Mouse (Mus musculus) layer of hippocampus, adult 11-12 months (tissue): Measurements from ENCODE around the gene Nefh.

ENCODE experiments used
- DNase-seq: peaks from one replicate; pipeline ENCODE4 v3.0.0; 2022; ENCODE audit warnings: low spot score

Nefh gene

DNA sequence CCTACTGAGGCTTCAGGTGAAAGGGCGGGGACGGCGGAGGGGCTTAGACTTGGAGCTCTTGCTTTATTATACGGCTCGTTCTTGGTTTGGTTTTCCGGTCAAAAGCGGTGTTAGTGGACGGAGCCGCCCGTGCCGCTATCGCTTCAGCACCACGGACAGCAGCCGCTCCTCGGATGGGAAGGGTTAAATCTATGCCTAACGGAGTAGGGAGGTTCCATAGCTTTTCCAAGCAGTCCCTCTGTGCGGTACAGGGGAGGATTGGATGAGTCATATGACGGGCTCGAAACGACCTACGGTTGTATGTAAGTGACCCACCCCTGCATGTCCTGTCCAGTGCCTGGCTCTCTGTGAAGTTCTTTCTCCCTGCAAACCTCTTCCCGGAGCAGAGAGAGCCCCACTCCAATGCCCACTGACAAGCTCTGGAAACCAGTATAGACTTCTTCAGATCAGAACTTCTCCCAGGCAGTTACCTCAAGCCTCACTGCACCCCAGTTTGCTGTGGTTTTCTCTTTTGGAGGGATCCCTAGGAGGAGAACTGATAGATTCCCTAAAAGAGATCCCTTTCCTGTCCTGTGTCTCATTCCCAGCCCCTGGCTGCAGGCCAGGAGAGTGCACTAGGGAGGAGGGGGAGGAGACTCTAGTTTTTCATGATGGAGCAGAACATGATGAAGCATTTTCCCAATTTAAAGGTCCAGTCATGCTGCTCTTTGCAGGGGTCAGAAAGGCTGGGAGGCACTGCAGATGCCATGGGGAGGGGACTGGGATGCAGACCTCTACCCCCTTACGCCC lies 1.6 kb upstream of the Nefh start:
- no peak for DNase-seq

DNA sequence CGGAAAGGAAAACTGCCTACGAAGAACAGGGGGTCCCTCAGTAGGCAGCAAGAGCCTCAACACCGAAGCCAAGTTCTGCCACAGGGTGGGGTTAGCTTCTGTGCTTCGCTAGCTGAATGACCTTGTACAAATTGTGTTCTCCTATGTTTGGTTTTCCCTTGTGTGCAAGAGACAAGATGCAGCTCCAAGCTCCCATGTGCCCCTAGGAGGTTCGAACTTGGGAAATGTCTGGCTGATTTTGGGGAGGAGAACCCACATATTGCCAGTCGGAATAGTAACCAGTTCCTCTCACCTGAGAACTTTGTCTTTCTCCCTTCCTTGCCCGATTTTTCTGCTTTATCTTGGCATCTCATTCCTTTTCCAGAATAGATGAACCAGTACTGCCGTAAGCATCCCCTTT lies 928 bp upstream of the Nefh start:
- DNase-seq = no peak

DNA sequence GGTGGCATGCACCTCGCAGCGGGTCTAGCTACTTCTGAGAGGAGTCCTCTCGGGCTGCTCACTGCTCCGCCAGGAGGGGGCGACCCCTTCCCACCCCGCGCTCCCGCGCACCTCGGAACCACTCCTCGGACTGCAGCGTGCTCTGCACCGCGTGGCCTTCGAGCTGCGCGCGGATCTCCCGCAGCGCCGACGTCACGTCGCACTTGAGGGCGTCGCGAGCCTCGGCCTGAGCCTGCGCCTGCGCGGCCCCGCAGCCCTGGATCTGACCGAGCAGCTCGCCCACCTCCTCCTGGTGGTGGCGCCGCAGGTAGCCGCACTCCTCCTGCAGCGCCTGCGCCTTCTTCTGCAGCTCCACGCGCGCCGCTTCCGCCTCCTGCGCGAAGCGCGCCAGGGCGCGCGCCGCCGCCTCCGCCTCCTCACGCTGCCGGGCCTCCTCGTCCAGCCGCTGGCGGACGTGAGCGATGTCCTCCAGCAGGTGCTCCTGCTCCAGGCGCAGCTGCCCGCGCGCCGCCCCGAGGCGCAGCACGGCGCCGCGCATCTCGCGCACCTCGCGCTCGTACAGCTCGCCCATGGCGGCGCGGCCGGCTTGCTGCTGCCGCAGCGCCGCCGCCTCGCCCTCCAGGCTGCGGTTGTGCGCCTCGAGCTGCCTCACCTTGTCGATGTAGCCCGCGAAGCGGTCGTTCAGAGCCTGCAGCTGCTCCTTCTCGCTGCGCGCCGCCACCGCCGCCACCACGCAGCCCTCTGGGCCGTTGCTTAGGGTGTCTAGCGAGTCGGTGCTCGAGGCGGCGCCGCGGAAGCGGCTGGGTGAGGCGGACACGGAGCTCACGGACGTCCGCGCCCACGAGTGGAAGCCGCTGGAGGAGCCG lies 684 bp downstream of the Nefh start:
- peak; percentile 86 for DNase-seq

DNA sequence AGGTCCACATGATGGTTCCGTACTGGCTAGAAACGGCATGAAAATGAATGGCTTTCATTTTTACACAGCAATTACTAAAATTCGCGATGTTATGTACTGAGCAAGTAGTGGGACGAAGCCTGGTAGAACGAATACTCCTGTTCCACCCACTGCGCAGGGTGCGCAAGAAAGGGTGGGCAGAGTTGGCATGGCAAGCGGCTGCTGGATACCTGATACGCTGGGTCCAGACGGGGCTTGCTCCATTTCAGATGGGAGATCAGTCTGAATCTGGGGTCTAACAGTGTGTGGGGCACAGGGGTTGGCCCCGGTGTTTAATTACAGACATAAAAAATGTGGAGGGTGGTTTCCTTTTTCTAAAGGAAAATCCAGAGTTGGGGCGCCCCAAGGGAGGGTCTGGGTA lies 1.3 kb downstream of the Nefh start:
- DNase-seq = no peak

DNA sequence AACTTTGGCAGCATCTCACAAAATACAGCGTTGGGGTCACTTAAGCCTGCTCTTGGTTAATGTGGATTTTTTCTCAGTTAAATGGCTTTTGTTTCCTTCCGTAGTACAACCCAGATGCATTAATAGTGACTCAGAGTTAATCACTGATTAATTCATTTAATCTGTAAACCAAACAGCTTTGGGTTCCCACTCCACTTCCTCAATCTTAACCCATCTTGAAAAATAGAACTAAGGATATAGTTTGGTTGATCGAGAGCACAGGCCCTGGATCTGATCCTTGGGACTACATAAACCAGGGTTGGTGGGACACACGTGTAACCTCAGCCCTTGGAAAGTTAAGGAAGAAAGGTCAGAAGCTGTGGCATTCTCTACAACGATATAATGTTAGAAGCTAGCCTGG lies 11.6 kb downstream of the Nefh start:
- no peak for DNase-seq

DNA sequence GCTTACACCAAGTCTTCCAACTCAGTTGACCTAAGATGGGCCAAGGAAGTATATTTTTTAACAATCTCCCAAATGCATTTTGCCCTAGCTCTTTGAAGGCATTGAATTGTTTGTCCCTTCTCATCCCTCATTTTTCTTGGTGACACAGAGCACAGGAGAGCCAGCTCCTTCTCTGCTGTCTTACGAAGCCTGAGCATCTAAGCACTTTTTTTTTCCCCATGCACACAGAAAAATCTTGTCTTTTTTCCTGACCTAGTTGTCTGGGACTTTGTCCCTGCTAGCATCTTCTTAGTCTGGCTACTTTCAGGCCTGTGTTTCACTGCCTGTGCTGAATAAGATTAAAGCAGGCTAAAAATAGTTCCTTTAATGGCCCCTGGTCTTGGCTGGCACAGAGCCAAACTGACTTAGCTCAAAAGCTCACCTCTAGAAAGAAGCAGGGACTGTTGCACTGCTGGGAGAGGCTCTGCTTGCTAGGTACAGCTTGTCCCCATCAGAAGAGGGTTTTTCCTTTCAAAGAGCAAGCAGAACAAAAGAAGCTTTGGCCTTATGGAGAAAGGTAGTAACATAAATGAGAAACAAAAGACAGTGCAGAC lies 16.8 kb downstream of the Nefh start:
- no peak for DNase-seq

DNA sequence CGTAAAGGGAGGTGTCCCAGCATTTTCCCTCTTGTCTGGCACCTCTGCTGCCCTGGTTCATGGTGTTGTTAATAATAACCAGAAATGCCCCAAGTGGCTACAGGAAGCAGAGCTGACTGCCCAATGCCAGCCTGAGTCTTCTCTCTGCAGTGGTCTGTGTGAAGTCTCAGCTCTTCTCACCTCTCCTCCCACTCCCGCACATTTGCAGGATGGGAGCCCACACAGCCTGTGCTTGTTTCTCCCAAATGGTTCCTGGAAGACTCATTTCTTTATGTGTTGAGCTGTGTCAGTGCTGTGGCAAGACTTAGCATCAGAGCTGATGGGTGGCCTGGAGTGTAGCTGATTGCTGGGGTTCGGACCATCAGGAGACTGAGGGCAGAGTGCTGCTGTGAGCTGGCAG lies 20.6 kb downstream of the Nefh start:
- no peak for DNase-seq

DNA sequence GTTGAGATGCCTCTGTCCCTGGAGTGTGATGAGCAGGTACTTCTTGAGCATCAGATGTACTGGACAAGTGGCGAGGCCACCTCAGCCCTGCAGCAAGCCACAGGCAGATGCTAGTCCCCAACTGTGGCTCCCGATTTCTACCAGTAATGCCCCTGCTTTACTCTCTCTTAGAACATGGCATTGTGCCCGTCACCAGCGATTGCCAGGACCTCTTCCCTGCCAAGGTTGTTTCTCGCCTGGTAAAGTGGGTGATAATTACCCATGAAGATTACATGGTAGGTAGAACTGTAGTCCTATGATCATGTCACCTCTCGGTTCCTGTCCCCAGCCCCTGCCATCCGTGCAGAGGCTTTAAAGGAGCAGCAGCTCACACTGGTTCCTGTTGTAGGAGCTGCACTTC lies 26.1 kb downstream of the Nefh start:
- DNase-seq = no peak

DNA sequence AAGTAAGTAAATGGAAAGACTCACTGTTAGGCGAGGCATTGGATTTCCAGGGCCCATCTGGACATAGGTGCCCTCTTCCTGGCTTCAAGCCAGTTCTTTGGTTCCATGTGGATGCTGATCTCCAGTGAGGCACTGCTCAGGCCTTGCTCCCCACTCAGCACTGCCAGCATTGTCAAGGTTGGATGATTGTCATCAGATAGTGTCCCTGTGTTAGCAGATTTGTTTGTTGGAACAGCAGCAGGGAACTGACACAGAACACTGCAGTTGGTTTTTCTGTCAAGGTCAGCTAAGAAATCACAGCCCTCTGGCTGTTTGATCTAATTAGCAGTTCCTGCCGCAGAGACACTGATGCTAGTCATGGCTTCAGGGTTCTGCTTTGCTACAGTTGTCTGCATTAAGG lies 26.6 kb downstream of the Nefh start:
- no peak for DNase-seq

DNA sequence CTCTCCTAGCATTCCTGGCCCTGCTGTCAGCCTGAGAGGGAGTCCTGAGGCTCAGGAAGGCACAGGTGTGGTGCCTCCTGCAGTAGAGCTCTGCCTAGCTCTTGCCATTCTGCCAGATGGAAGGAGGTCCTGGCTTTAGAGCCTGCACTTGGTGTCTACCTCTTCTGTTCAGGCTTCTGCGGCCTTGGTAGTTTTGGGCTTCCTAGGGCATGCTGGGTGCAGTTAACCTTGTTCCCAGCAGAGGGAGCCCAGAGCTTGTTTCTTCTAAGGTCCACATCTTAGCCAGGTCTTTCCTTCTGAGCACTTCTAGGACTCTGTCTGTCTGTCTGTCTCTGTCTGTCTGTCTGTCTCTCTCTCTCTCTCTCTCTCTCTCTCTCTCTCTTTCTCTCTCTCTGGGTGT lies 31.8 kb downstream of the Nefh start:
- DNase-seq = peak; percentile 63

DNA sequence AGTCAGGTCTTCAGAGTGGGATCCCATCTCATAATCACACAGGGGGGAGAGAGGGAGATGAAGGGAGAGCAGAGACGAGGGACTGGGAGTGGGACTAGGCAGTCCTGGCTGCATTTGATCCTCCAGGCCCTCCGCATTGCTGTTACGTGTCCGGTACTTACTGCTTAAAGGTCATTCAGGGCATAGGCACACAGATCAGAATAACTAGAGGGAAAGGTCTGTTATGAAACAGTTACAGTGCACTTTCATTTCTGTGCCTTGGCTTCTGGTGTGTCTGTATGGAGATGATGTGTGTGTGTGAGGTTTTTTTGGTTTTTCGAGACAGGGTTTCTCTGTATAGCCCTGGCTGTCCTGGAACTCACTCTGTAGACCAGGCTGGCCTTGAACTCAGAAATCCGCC lies 41.6 kb downstream of the Nefh start:
- DNase-seq = no peak

DNA sequence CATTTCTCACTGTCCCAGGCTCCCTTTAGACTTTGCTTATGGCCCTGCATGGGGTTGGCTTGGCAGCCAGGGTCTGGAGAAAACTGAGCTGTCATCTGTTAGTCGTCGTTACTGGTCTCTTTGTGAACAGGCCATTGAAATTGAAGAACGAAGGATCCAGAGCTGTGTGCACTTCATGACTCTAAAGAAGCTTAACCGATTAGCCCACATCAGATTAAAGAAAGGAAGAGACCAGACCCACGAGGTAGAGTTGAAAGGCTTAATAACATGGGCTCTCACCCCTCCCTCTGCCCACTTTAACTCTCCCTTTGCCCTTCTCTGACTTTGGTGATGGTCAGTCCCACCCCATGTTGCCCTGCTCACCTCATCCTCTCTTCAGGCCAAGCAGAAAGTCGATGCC lies 45.9 kb downstream of the Nefh start:
- DNase-seq = no peak

DNA sequence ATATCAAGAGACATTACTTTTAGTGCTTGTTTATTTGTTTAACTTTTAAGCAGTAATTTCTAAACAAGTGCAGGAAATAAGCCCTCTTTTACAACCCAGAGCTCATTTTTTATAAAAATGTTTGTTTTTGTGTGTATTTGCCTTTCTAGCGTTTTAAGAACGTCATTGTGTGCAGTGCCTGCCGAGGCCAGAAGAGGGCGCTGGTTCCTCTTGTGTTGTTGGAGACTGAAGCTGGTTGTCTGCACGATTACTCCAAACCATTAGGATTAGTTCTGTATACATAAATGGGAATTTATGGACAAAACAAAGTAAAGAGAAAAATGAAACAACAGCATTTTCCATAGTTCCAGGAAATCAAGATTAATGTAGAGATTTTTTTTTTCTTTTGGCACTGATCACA lies 47.4 kb downstream of the Nefh start:
- no peak for DNase-seq

DNA sequence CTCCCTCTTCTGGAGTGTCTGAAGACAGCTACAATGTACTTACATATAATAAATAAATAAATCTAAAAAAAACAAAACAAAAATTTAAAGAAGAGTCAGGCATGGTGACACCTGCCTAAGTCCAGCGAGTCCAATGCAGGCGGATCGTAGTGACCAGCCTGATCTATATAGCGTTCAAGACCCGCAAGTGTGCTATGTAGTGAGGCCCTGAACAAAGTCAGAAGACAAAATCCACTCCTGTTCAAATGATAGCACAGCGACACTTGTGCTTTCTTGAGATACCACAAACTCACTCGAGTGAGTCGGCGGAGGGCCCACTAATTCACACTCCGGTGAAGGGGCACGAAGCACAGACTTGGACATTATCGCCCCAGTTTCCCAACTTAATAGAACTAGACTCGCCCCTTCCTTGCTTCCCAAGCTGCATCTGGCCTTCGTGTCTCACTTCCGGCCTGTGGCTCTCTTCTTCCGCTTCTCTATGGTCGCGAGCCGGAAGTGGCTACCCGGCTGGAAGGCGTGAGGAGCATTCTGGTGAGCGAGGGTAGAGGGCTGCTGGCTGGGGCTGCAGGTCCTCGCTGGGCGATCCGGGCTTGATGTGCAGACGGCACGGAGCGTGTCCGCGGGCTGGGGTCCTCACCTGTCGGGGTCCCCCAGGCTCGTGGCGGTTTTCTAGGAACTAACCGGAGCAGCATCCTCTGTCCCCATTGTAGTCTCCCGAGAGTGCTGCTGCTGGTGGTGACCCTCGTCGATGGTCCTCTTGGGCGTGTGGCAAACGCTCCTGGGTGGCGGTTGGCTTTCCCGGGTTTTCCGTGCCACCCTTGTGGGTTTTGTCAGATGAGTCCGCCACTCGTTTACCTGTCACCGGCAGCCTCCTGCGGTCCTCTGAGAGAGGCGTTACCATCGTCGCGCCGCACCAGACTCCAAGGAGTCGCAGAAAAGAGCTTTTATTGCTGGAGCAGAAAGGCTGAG lies 52.7 kb downstream of the Nefh start, which contains the start of gene Thoc5:
Gene Thoc5, plus strand, starts transcription at position 473 of the 969 bp plus-strand sequence.
- DNase-seq = peak; percentile 81
